Mouse (Mus musculus) embryonic facial prominence, embryonic 13.5 days (tissue): ENCODE data around the gene 4833423E24Rik. TPM values are rescaled to one million over a fixed set of nuclear protein-coding genes. Genes with fewer than 3 reads are reported as not detected.

Experiments
- ATAC-seq: fragments of 200-750 bp; cut with Nextera tagmentation; 2 replicates; pipeline ENCODE4 v1.8.0; 2017; ENCODE audit warnings: low read depth; ENCODE audit not compliant: insufficient number of reproducible peaks, insufficient read depth, low FRiP score, low TSS enrichment
- H3K27ac ChIP-seq: fragments of 300-500 bp; sonication (generic); 2 replicates; pipeline ENCODE4 v1.5.1; 2015; ENCODE audit warnings: moderate library complexity, mild to moderate bottlenecking, inconsistent platforms
- H3K27me3 ChIP-seq: fragments of 300-500 bp; sonication (generic); 2 replicates; pipeline ENCODE4 v1.6.1; 2015; ENCODE audit warnings: mild to moderate bottlenecking, inconsistent platforms
- H3K36me3 ChIP-seq: fragments of 300-500 bp; sonication (generic); 2 replicates; pipeline ENCODE4 v1.6.1; 2015; ENCODE audit warnings: mild to moderate bottlenecking, inconsistent platforms
- H3K4me1 ChIP-seq: fragments of 300-500 bp; sonication (generic); 2 replicates; pipeline ENCODE4 v1.6.1; 2015; ENCODE audit warnings: inconsistent platforms
- H3K4me2 ChIP-seq: fragments of 300-500 bp; sonication (generic); 2 replicates; pipeline ENCODE4 v1.6.1; 2015; ENCODE audit warnings: moderate library complexity, mild to moderate bottlenecking, inconsistent platforms
- H3K4me3 ChIP-seq: fragments of 300-500 bp; sonication (generic); 2 replicates; pipeline ENCODE4 v1.5.1; 2015; ENCODE audit warnings: mild to moderate bottlenecking, inconsistent platforms
- H3K9ac ChIP-seq: fragments of 300-500 bp; sonication (generic); 2 replicates; pipeline ENCODE4 v1.6.1; 2015; ENCODE audit warnings: mild to moderate bottlenecking, inconsistent platforms
- H3K9me3 ChIP-seq: fragments of 300-500 bp; sonication (generic); 2 replicates; pipeline ENCODE4 v1.6.1; 2016; ENCODE audit warnings: inconsistent platforms
- WGBS: fragments of 180-500 bp; shearing (Covaris S2); methylation state at CpG from one replicate; pipeline ENCODE4 v1.1.7; 2015; ENCODE audit warnings: mixed read lengths; 5-methylcytosine and 5-hydroxymethylcytosine counted together
- polyA plus RNA-seq: library from polyadenylated mRNA; unstranded; fragments of >200 nt; fragmentation: Nextera tagmentation; extraction: Ambion mirVana; gene quantifications from 2 replicates; pipeline ENCODE4 v1.2.1, GENCODE M21; 2015

The 4833423E24Rik gene
- polyA plus RNA-seq, 1 experiment from 2014 or later = 2.8 TPM

DNA sequence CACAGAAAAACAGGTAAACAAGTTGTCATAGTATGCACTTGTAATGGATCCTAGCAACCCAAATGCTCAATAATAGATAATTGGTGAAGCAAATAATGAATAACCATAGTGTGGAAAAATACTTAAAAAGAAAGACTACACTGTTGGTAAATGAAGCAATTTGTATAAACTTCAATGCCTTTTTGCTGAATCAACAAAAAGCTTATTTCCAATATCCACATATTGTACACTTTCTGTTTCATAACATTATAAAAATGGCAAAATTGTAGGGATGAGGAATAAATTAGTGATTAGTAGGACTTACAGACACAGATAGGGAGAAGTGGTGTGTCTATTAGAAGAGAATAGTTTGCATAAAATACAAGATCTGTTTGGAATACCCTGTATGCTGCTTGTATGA, 76.3 kb downstream of the 4833423E24Rik start:
- Histone ChIP-seq H3K4me2 (no peak overlapping the region), H3K36me3 (no peaks in the 10 kb centered on the region), H3K4me1 (no peaks in the 10 kb centered on the region), H3K9ac (no peak overlapping the region), H3K4me3 (no peak overlapping the region), H3K9me3 (no peaks in the 10 kb centered on the region), H3K27ac (no peak overlapping the region), H3K27me3 (no peaks in the 10 kb centered on the region)
- no peak for ATAC-seq

DNA sequence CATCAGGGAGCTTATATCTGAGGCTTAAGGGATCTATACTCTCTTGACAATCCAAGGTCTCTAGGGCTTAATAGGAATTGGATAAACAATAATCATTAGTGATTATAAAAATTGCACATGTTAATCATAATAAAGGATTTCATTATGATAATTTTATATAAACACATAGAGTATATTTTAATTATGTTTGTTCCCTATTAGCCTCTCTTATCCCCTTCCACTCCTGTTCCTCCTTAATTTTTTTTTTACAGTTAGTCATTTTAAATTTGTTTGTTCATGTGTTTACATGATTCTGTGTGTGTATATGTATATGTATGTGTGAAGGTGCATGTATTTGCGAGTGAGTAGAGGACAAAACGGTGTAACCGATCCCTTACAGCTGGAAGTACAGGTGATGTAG, 82.5 kb downstream of the 4833423E24Rik start, which contains the start of gene Olfr994:
TSS of gene Olfr994 (minus strand) at position 101 of the 400 bp plus-strand sequence.
- Histone ChIP-seq H3K9me3 (no peaks in the 10 kb centered on the region), H3K27me3 (no peaks in the 10 kb centered on the region), H3K36me3 (no peaks in the 10 kb centered on the region), H3K27ac (no peak within 1 kb of the TSS), H3K9ac (no peak within 1 kb of the TSS), H3K4me1 (no peaks in the 10 kb centered on the region), H3K4me3 (no peak within 1 kb of the TSS), H3K4me2 (no peak within 1 kb of the TSS)
- ATAC-seq = no peak
- WGBS = 93% methylated on average over 3 of the region's 3 CpGs

Other genes with a start within 250 kb of the 4833423E24Rik start
- gene Olfr987, start 179.7 kb downstream of the 4833423E24Rik start, polyA plus RNA-seq = not detected in 2 replicates
- not detected in 2 replicates for gene Olfr988, start 155.8 kb downstream of the 4833423E24Rik start, polyA plus RNA-seq
- not detected in 2 replicates for gene Olfr992, start 109.6 kb downstream of the 4833423E24Rik start, polyA plus RNA-seq
- gene Olfr993, start 104.1 kb downstream of the 4833423E24Rik start, polyA plus RNA-seq = not detected in 2 replicates
- gene Olfr994, start 82.6 kb downstream of the 4833423E24Rik start, polyA plus RNA-seq = not detected in 2 replicates
- not detected in 2 replicates for gene Olfr995, start 75.4 kb downstream of the 4833423E24Rik start, polyA plus RNA-seq
- not detected in 2 replicates for gene Olfr996, start 60.2 kb upstream of the 4833423E24Rik start, polyA plus RNA-seq
- gene Olfr998, start 69.9 kb upstream of the 4833423E24Rik start, polyA plus RNA-seq = not detected in 2 replicates
- not detected in 2 replicates for gene Olfr1000, start 92.9 kb upstream of the 4833423E24Rik start, polyA plus RNA-seq
- gene Olfr1002, start 131.7 kb upstream of the 4833423E24Rik start, polyA plus RNA-seq = not detected in 2 replicates
- gene Olfr154, start 145.4 kb upstream of the 4833423E24Rik start, polyA plus RNA-seq = not detected in 2 replicates
- not detected in 2 replicates for gene Olfr1006, start 159.7 kb upstream of the 4833423E24Rik start, polyA plus RNA-seq
- gene Olfr1008, start 170.4 kb upstream of the 4833423E24Rik start, polyA plus RNA-seq = not detected in 2 replicates
- not detected in 2 replicates for gene Olfr1009, start 196.4 kb upstream of the 4833423E24Rik start, polyA plus RNA-seq
- not detected in 2 replicates for gene Olfr1012, start 243.7 kb upstream of the 4833423E24Rik start, polyA plus RNA-seq
- gene Olfr1013, start 248.1 kb upstream of the 4833423E24Rik start, polyA plus RNA-seq = not detected in 2 replicates